Mouse (Mus musculus) ES-Bruce4 (cell line): Measurements from ENCODE around the gene Mgme1. TPM values are rescaled to one million over a fixed set of nuclear protein-coding genes. Genes with fewer than 3 reads are reported as not detected.
A peak's percentile ranks its signal among the peaks of the same experiment; 100 is the strongest.

Experiments used
- H3K27ac ChIP-seq: 2 replicates; pipeline ENCODE4 v1.5.1; 2012; ENCODE audit warnings: low read length, inconsistent platforms; ENCODE audit not compliant: insufficient read depth
- H3K27me3 ChIP-seq: 2 replicates; pipeline ENCODE4 v1.6.1; 2012; ENCODE audit warnings: mild to moderate bottlenecking, low read length, inconsistent platforms; ENCODE audit not compliant: control insufficient read depth, poor library complexity, insufficient read depth, severe bottlenecking
- H3K36me3 ChIP-seq: 2 replicates; pipeline ENCODE4 v1.6.1; 2012; ENCODE audit warnings: inconsistent platforms, mild to moderate bottlenecking, low read length, moderate library complexity; ENCODE audit not compliant: control insufficient read depth, poor library complexity, insufficient read depth, severe bottlenecking
- H3K4me1 ChIP-seq: one replicate; pipeline ENCODE4 v1.8.1; 2011; ENCODE audit warnings: low read length; ENCODE audit not compliant: control insufficient read depth, insufficient read depth
- H3K4me3 ChIP-seq: 2 replicates; pipeline ENCODE4 v1.5.1; 2011; ENCODE audit warnings: low read depth, mild to moderate bottlenecking, low read length
- H3K9ac ChIP-seq: 2 replicates; pipeline ENCODE4 v1.6.1; 2012; ENCODE audit warnings: low read depth, mild to moderate bottlenecking, inconsistent platforms; ENCODE audit not compliant: poor library complexity, severe bottlenecking
- H3K9me3 ChIP-seq: replicated peaks from 2 replicates; pipeline ENCODE4 v1.6.1; 2012; ENCODE audit warnings: mild to moderate bottlenecking, low read length, inconsistent platforms; ENCODE audit not compliant: control insufficient read depth, poor library complexity, insufficient read depth, severe bottlenecking
- CTCF ChIP-seq: IDR thresholded peaks from one replicate; pipeline ENCODE4 v1.8.1; 2011; ENCODE audit warnings: low read depth, low read length
- EP300 ChIP-seq: IDR thresholded peaks from 2 replicates; pipeline ENCODE4 v1.6.1; 2011; ENCODE audit warnings: low read depth, low read length; ENCODE audit not compliant: insufficient read depth
- POLR2A ChIP-seq: IDR thresholded peaks from one replicate; pipeline ENCODE4 v1.8.1; 2011; ENCODE audit warnings: low read length; ENCODE audit not compliant: insufficient read depth
- polyA plus RNA-seq: library from polyadenylated mRNA; stranded (reverse); fragments of >200 nt; gene quantifications from 2 replicates; pipeline ENCODE4 v1.2.4, GENCODE M21; 2011; ENCODE audit warnings: low read depth; ENCODE audit not compliant: missing spikeins, insufficient read depth, insufficient read length

The Mgme1 gene
- polyA plus RNA-seq, 1 experiment = 35.8 TPM

GRCm38 (mm10) chr2:144248613-144249376 lies 21.7 kb upstream of the Mgme1 start:
- Histone ChIP-seq H3K9ac (no peak overlapping the region), H3K4me3 (no peak overlapping the region), H3K4me1 (no peaks in the 10 kb centered on the region), H3K36me3 (peaks cover 43% of the 10 kb centered on the region), H3K27me3 (no peaks in the 10 kb centered on the region), H3K9me3 (no peaks in the 10 kb centered on the region), H3K27ac (peak overlapping the region; percentile 58; the same call in 1 of the 2 replicates)
- TF ChIP-seq POLR2A (no peak), EP300 (no peak), CTCF (no peak)

GRCm38 (mm10) chr2:144250111-144250510 lies 20.4 kb upstream of the Mgme1 start:
- Histone ChIP-seq H3K9ac (no peak overlapping the region), H3K4me1 (no peaks in the 10 kb centered on the region), H3K27ac (peak overlapping the region; percentile 58; the same call in 1 of the 2 replicates), H3K4me3 (no peak overlapping the region), H3K9me3 (no peaks in the 10 kb centered on the region), H3K27me3 (no peaks in the 10 kb centered on the region), H3K36me3 (peaks cover 57% of the 10 kb centered on the region)
- TF ChIP-seq POLR2A = no peak
- no peak for TF ChIP-seq CTCF
- no peak for TF ChIP-seq EP300

- H3K4me1 ChIP-seq = no peaks in the 10 kb centered on the region
- H3K4me3 ChIP-seq = no peak overlapping the region
- no peaks in the 10 kb centered on the region for H3K27me3 ChIP-seq
- no peak overlapping the region for H3K27ac ChIP-seq
- H3K36me3 ChIP-seq = peaks cover 95% of the 10 kb centered on the region
- no peak for TF ChIP-seq POLR2A
- no peak for TF ChIP-seq EP300
- no peaks in the 10 kb centered on the region for H3K9me3 ChIP-seq
- peak overlapping the region; percentile 56; the same call in 1 of the 2 replicates for H3K9ac ChIP-seq
Measured at GRCm38 (mm10) chr2:144262837-144263236, 7.6 kb upstream of the Mgme1 start.

- Histone ChIP-seq H3K27me3 (no peaks in the 10 kb centered on the region), H3K9me3 (no peaks in the 10 kb centered on the region; the same call in 1 of the 2 replicates), H3K4me3 (no peak overlapping the region), H3K4me1 (no peaks in the 10 kb centered on the region), H3K9ac (0 out of 2 replicates have a peak overlapping the region, but pooled peaks have one; percentile 38), H3K27ac (no peak overlapping the region), H3K36me3 (peaks cover 95% of the 10 kb centered on the region)
- TF ChIP-seq POLR2A (no peak), EP300 (no peak), CTCF (no peak)
Measured at GRCm38 (mm10) chr2:144264398-144265119, 5.9 kb upstream of the Mgme1 start.

- no peaks in the 10 kb centered on the region; the same call in 1 of the 2 replicates for H3K9me3 ChIP-seq
- peaks cover 90% of the 10 kb centered on the region for H3K36me3 ChIP-seq
- H3K4me1 ChIP-seq = no peaks in the 10 kb centered on the region
- TF ChIP-seq CTCF = no peak
- no peak for TF ChIP-seq POLR2A
- no peak for TF ChIP-seq EP300
- H3K27me3 ChIP-seq = no peaks in the 10 kb centered on the region
- no peak overlapping the region for H3K27ac ChIP-seq
- 0 out of 2 replicates have a peak overlapping the region, but pooled peaks have one; percentile 38 for H3K9ac ChIP-seq
- H3K4me3 ChIP-seq = no peak overlapping the region
Measured at GRCm38 (mm10) chr2:144265120-144265488, 5.4 kb upstream of the Mgme1 start.
